Mouse (Mus musculus): ENCODE data around the gene Gm4724. TPM values are rescaled to one million over a fixed set of nuclear protein-coding genes. Genes with fewer than 3 reads are reported as not detected.

The Gm4724 gene
- 1.9 and 2.1 TPM in 2 replicates for polyA plus RNA-seq (2012; rRNA removed)

GRCm38 (mm10) chr2:175435707-175436106 lies at the start of gene Gm4724:
Gene Gm4724, minus strand, starts transcription at chr2:175435807.

GRCm38 (mm10) chr2:175469685-175470084 lies 34.1 kb upstream of the Gm4724 start, which contains the start of gene Zfp965:
Gene Zfp965, plus strand, starts transcription at chr2:175469985.

Other genes starting within 250 kb of the Gm4724 start
- 2.4 and 2.5 TPM in 2 replicates for gene Gm14391, start 228.9 kb downstream of the Gm4724 start, polyA plus RNA-seq (2012; rRNA removed)
- gene Gm14440, start 160.7 kb downstream of the Gm4724 start, polyA plus RNA-seq (2012; rRNA removed), result not detected in 2 replicates
- 3.4 and 3.8 TPM in 2 replicates for gene Gm4631, start 97.6 kb downstream of the Gm4724 start, polyA plus RNA-seq (2012; rRNA removed)
- gene Zfp968, start 63.4 kb downstream of the Gm4724 start, polyA plus RNA-seq (2012; rRNA removed), result 0.91 and 0.93 TPM in 2 replicates
- gene Zfp965, start 34.2 kb upstream of the Gm4724 start, polyA plus RNA-seq (2012; rRNA removed), result 0.93 and 1.1 TPM in 2 replicates
- gene Gm11007, start 208.2 kb upstream of the Gm4724 start, polyA plus RNA-seq (2012; rRNA removed), result not detected in 2 replicates